Mouse (Mus musculus): ENCODE measurements around the gene Mutyh.
A peak's percentile ranks its signal among the peaks of the same experiment; 100 is the strongest.

Gene Mutyh

GRCm38 (mm10) chr4:116807197-116808129 lies at the start of gene Mutyh, which contains the start of gene Toe1:
Gene Mutyh, plus strand, starts transcription at chr4:116807723.
Gene Toe1, minus strand, starts transcription at chr4:116807640.
- DNase-seq: peak; percentile 91

- no peak for DNase-seq
Measured at GRCm38 (mm10) chr4:116761914-116762313, 45.6 kb upstream of the Mutyh start.

DNA sequence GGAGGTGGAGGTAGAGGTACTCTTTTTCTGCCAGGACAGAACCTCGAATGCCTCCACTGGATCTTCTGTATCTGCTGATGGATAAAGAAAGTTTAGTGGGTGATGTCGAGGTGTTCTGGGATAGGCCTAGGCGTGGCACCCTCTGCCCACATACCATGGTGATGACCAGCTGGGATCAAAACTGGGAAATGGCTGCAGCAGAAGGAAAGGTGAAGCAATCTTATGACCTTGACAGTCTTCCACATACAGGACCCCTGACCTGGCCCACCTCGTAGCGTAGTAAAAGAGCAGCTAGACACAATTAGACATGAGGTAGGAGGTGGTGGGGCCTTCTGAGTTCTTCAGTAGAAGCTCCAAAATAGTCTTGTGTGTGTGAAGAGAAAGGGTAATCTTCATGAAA lies 43.5 kb upstream of the Mutyh start:
- DNase-seq: no peak

GRCm38 (mm10) chr4:116768510-116768909 lies 39.0 kb upstream of the Mutyh start:
- no peak for DNase-seq

GRCm38 (mm10) chr4:116769060-116769459 lies 38.5 kb upstream of the Mutyh start:
- no peak for DNase-seq

- DNase-seq: no peak
Measured at GRCm38 (mm10) chr4:116776391-116776790, 31.1 kb upstream of the Mutyh start.

- no peak for DNase-seq
Measured at GRCm38 (mm10) chr4:116777079-116777478, 30.4 kb upstream of the Mutyh start.

DNA sequence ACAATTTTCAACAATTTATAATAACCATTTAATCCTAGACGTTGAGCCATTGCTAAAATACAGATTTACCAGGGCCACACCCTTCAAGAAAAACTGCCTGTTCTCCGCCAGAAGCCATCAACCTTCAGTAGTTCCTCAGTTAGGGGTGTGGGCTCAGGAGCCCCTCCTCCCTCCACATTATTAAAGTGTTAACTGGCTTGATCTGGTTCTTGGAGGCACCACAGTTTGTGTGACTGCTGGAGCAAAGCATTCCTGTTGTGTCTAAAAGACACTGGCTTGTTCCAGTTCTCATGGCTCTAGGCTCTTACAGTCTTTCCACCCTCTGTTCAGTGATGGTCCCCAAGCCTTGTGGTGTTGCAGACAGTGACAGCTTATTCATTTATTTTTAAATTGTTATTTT lies 27.0 kb upstream of the Mutyh start:
- DNase-seq: no peak

- DNase-seq: no peak
Measured at GRCm38 (mm10) chr4:116781366-116781765, 26.2 kb upstream of the Mutyh start.

DNA sequence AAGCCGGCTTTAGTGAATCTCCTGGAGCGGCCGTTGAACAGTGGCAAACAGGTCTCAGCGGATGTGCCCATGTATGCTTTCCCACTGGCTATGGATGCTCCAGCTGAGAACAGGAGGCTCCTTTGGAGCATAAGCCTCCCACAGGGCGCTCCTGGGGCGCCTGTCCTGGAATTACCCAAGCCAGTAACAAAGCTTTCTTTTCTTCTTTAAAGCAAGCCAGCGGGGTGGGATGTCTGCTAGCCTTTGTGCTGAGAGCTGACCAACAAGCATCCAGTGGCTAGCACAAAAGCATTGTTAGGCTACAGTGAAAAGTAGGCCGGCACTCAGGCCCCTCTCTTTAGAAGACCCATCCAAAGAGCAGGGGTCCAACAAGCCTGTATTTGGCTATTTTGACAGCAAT lies 25.4 kb upstream of the Mutyh start:
- no peak for DNase-seq

- DNase-seq: no peak
Measured at GRCm38 (mm10) chr4:116786587-116786986, 20.9 kb upstream of the Mutyh start.

- DNase-seq: no peak
Measured at GRCm38 (mm10) chr4:116787985-116788760, 19.4 kb upstream of the Mutyh start.

DNA sequence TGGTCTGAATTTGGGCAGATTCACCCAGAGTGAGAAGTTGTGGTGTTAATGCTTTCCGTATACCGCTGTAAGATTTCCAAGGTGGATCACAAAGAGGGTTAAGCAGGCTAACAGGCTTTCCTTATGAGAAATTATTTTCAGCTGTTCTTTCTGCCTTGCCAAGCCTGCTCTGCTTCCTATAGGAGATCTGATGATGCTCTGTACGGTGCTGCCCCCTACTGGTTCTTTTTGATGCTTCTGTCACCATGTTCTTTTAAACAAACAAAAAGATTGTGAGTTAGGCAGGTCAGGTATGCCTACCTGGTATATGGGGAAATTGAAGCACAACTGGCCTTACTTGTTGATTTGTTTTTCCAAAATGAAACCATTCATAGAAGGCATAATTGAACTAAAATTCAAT lies 18.6 kb upstream of the Mutyh start:
- DNase-seq: peak; percentile 76

DNA sequence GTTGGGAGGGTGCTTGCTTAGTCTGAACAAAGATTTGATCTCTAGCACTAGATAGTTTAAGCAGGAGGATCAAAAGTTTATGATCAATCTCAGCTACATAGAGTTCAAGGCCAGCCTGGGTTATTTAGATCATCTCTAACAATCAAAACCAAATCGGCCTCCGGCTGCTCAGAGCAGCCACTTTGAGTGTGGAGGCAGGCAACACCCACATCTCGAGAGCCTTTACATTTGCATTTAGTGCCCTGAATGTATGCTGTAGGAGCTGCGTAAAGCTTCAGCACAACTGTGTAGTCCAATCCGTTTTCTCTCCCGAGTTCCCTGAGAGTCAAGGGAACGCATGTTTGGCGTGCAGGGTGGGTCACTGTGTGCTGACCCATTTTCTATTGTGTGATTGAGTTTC lies 15.1 kb upstream of the Mutyh start:
- no peak for DNase-seq

DNA sequence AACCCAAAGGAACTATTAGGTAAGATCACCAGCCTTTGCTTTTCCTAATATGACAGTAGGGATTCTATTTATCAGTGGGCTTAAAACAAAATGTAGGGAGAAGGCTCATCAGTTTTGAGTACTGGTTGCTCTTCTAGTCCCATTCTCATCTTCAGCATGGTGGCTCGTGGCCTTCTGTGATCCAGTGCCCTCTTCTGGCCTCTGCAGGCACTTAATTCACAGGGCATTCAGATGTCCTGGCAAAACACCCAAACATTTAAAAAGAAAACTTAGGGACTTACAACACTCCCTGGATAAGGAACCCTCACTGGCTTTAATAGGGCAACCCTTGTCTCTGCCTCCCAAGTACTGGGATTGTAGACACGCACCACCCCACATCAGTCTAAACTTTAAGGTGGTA lies 13.2 kb upstream of the Mutyh start:
- DNase-seq: no peak

DNA sequence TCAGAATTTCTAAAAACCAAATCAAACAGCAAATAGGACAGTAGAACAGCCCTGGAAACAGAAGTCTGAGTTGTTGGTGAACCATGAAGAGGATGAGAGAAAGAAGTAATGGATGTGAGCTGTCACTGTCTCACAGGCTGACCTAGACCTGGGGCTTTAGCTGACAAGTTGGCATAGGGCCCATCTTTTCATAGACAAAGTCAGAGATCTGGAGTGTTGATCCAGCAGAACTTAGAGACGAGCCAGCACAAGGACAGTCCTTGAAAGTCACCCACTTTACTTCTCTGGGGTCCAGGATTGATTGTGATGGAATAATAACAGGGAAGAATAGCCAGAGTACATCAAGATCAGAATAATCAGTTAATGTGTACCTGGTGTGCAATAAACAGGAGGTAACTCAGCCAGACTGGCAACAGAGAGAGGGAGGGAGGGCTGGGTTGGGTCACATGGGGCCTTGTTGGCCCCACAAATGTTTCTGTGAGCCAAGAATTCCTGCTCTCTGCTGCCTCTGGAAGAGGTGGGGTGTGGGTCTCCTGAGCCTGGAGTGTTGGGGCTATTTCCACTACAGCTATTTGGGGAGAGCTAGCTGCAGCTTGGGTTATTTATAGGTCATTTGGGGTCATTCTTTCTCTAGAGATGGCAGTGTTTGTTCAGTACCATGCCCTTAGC lies 10.9 kb upstream of the Mutyh start:
- DNase-seq: no peak

- DNase-seq: no peak
Measured at GRCm38 (mm10) chr4:116799901-116800300, 7.6 kb upstream of the Mutyh start.

- DNase-seq: no peak
Measured at GRCm38 (mm10) chr4:116811012-116811411, 3.5 kb downstream of the Mutyh start.

- no peak for DNase-seq
Measured at GRCm38 (mm10) chr4:116815276-116815675, 7.8 kb downstream of the Mutyh start.

- DNase-seq: peak; percentile 68
Measured at GRCm38 (mm10) chr4:116817486-116817885, 10.0 kb downstream of the Mutyh start.

DNA sequence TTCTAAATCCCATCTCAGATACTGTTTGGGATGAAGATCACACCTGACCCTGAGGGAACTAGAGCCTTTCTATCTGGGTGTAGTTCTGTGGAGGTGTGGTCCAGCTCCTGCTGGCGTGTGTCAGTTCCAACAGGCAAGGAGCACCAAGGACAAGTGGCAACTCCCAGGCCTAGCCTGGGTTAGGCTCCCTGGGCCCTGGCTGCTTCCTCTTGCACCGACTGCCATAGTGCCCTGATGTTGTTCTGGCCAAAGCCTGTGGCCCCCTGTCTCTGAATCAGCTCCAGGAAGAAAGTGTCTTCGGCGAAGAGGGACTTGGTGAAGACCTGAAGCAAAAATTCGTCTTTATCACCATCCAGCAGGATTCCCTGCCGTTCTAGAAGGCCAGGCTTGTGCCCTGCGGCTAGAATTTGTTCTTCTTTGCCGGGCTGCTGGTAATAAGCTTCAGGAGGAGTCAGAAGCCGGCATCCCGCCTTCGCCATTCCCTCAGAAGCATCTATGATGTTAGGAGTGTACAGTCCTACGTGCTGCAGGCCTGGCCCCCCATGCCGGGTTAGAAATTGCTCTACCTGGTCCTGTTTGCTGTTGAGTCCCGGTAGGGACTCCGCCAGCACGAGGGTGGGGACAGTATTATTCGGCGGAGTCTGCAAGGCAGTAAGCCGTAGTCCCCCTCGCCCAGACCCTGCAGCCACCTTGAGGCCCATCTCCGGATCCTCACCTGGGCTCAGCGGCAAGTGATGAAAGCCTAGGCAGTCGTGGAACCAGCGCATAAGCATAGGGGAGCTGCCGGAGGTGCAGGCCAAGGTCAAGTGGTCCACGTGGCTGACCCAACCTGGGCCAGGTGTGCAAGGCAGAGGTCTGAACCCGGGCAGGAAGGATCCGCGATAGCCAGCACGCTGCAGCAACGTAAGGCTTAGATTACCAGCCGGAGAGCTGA lies 12.7 kb downstream of the Mutyh start:
- no peak for DNase-seq

Data from cerebellum, adult 11 months (tissue).